Mouse (Mus musculus) ES-E14 (cell line): ENCODE measurements around the gene Igf1.

ENCODE experiments used
- CHD2 ChIP-seq: IDR thresholded peaks from 2 replicates; pipeline ENCODE4 v1.6.1; 2014; ENCODE audit warnings: mild to moderate bottlenecking, low read depth, low read length, inconsistent platforms
- ZC3H11A ChIP-seq: IDR thresholded peaks from 2 replicates; pipeline ENCODE4 v1.6.1; 2012; ENCODE audit warnings: low read depth, mild to moderate bottlenecking, inconsistent platforms, low read length, borderline replicate concordance

DNA sequence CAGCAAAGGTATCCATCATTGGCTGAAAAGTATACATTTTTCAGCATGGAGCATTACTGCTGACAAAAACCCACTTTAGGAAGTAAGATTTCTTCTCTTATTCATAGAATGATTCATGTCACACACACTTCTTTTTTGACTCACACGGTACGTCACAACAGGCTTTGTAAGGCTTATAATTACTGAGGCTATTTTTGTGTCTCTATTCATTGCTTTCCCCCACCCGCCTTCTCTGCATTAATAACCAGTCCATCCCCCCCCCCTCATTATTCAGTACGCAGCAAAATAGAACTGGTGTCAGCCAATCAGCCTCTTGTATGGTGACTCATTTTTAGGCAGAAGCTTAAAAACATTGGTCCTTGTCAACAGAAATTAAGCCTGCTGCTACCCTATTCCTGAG lies 41.2 kb upstream of the Igf1 start:
- TF ChIP-seq ZC3H11A: no peak
- TF ChIP-seq CHD2: no peak
